ENCODE assay signal across 28 mouse cellular contexts in genomic region chr4:125439856-125440255, GRCm38 (mm10). TPM values are rescaled to one million over a fixed set of nuclear protein-coding genes. Genes with fewer than 3 reads are reported as not detected.
DNase-seq lines count a peak whose midpoint lies in the region; ATAC-seq and TF ChIP-seq lines count a peak whose summit lies in the region.
"Had no signal": no experiment of that assay in that cellular context is flagged by ENCODE, and none has a peak within 500 bp of the region (broad histone marks: within the 10 kb centered on the region; RNA-seq: fewer than 3 reads in every experiment).

No protein-coding gene starts in this region.

- no peak for TF ChIP-seq CTCF in midbrain, postnatal 0 days (IDR thresholded peaks at IDR 0.05)

- H3K4me1 ChIP-seq in midbrain, embryonic 10.5 days, result peaks cover 48% of the 10 kb centered on the region
- no peaks in the 10 kb centered on the region for H3K4me1 ChIP-seq in midbrain, postnatal 0 days (ENCODE audit: insufficient read depth, low read length)
- H3K4me1 ChIP-seq: embryonic facial prominence, embryonic 12.5 days; embryonic facial prominence, embryonic 15.5 days; heart, embryonic 12.5 days; heart, embryonic 15.5 days; intestine, embryonic 15.5 days had no signal

- H3K36me3 ChIP-seq in midbrain, embryonic 10.5 days, result no peaks in the 10 kb centered on the region
- no peaks in the 10 kb centered on the region for H3K36me3 ChIP-seq in midbrain, postnatal 0 days (ENCODE audit: insufficient read depth, low read length)
- H3K36me3 ChIP-seq: embryonic facial prominence, embryonic 12.5 days; embryonic facial prominence, embryonic 15.5 days; forebrain, embryonic 12.5 days; heart, embryonic 12.5 days; heart, embryonic 15.5 days; hindbrain, embryonic 10.5 days; hindbrain, embryonic 13.5 days; intestine, embryonic 15.5 days had no signal

- no peak for ATAC-seq in midbrain, postnatal 0 days (ENCODE audit: low FRiP score)
- ATAC-seq: forebrain, embryonic 16.5 days; hindbrain, embryonic 16.5 days; intestine, embryonic 15.5 days had no signal

- H3K27ac ChIP-seq in midbrain, embryonic 10.5 days (replicated peaks), result peak overlapping the region; percentile 59; the same call in 1 of the 2 replicates
- no peak overlapping the region for H3K27ac ChIP-seq in midbrain, postnatal 0 days (ENCODE audit: low read depth, low read length)
- H3K27ac ChIP-seq: embryonic facial prominence, embryonic 12.5 days; embryonic facial prominence, embryonic 15.5 days; forebrain, embryonic 12.5 days; heart, embryonic 15.5 days; hindbrain, embryonic 10.5 days; hindbrain, embryonic 13.5 days; intestine, embryonic 15.5 days had no signal

- H3K9me3 ChIP-seq in midbrain, embryonic 10.5 days (replicated peaks), result no peaks in the 10 kb centered on the region
- no peaks in the 10 kb centered on the region for H3K9me3 ChIP-seq in midbrain, postnatal 0 days (ENCODE audit: low read length)
- H3K9me3 ChIP-seq: embryonic facial prominence, embryonic 12.5 days; embryonic facial prominence, embryonic 15.5 days; forebrain, embryonic 12.5 days; heart, embryonic 12.5 days; heart, embryonic 15.5 days; hindbrain, embryonic 10.5 days; hindbrain, embryonic 13.5 days; intestine, embryonic 15.5 days had no signal

- WGBS in midbrain, embryonic 10.5 days, result 11% methylated on average over 9 of the region's 9 CpGs
- 17% methylated on average over 9 of the region's 9 CpGs for WGBS in midbrain, postnatal 0 days

- H3K9ac ChIP-seq in midbrain, postnatal 0 days (replicated peaks; ENCODE audit: low read length, poor library complexity, severe bottlenecking), result no peak overlapping the region
- H3K9ac ChIP-seq: embryonic facial prominence, embryonic 12.5 days; embryonic facial prominence, embryonic 15.5 days; forebrain, embryonic 12.5 days; heart, embryonic 12.5 days; heart, embryonic 15.5 days; hindbrain, embryonic 13.5 days; intestine, embryonic 15.5 days had no signal

- peaks cover 72% of the 10 kb centered on the region for H3K27me3 ChIP-seq in midbrain, embryonic 10.5 days (ENCODE audit: low read depth, poor library complexity, severe bottlenecking)
- H3K27me3 ChIP-seq in midbrain, postnatal 0 days (ENCODE audit: insufficient read depth, low read length), result no peaks in the 10 kb centered on the region
- H3K27me3 ChIP-seq: CH12.LX; embryonic facial prominence, embryonic 12.5 days; embryonic facial prominence, embryonic 15.5 days; intestine, embryonic 15.5 days had no signal

- peak; percentile 59 for DNase-seq in embryo, embryonic 9.5 days (ENCODE audit: extremely low spot score)
- DNase-seq in embryo, embryonic 10.5 days (ENCODE audit: low spot score), result no peak
- DNase-seq in midbrain, embryonic 10.5 days (ENCODE audit: low spot score), result peak; percentile 53
- no peak for DNase-seq in midbrain, postnatal 0 days (ENCODE audit: low spot score)
- peak; percentile 79 for DNase-seq in ES-CJ7 (ENCODE audit: low read depth, low spot score)
- peak; percentile 72 for DNase-seq in ZHBTc4 (ENCODE audit: low read depth, low spot score)
- no peak for DNase-seq in layer of hippocampus, adult 9-11 months
- DNase-seq: adrenal gland, postnatal 10 days; adrenal gland, postnatal 36 days; B cell, adult 2 months; cerebellum, adult 18-20 months; cerebellum, adult 9-10 months; cerebellum, postnatal 14 days; gastrocnemius, postnatal 10 days; heart, adult 18-20 months; heart, postnatal 10 days; heart, postnatal 36 days had no signal

- no peak overlapping the region for H3K4me3 ChIP-seq in midbrain, embryonic 10.5 days
- H3K4me3 ChIP-seq in midbrain, postnatal 0 days (ENCODE audit: low read depth, low read length), result no peak overlapping the region
- H3K4me3 ChIP-seq: embryonic facial prominence, embryonic 12.5 days; embryonic facial prominence, embryonic 15.5 days; forebrain, embryonic 12.5 days; heart, embryonic 12.5 days; heart, embryonic 15.5 days; hindbrain, embryonic 10.5 days; hindbrain, embryonic 13.5 days; intestine, embryonic 15.5 days had no signal

- no peak overlapping the region for H3K4me2 ChIP-seq in midbrain, postnatal 0 days (ENCODE audit: low read depth, low read length, poor library complexity, severe bottlenecking)
- H3K4me2 ChIP-seq: embryonic facial prominence, embryonic 12.5 days; embryonic facial prominence, embryonic 15.5 days; forebrain, embryonic 12.5 days; heart, embryonic 12.5 days; heart, embryonic 15.5 days; hindbrain, embryonic 13.5 days; intestine, embryonic 15.5 days had no signal

RNA-seq across cellular contexts. Expression of gene Grik3, which starts 50.6 kb away (rescaled TPM):
- polyA plus RNA-seq in midbrain, embryonic 10.5 days (2016; fragmentation: Nextera tagmentation; extraction: Ambion mirVana), result 0.31 and 0.34 TPM in 2 replicates
- 22.7 and 24.6 TPM in 2 replicates for total RNA-seq in midbrain, postnatal 0 days (2014; rRNA removed)
- polyA plus RNA-seq in midbrain, postnatal 0 days (2015; fragmentation: Nextera tagmentation; extraction: Ambion mirVana), result 2.5 and 3.3 TPM in 2 replicates
- total RNA-seq: CH12.LX had no signal

Comparison
In these comparisons a context has a peak if more than half of its experiments do, and no peak if none do; other contexts are left out.
1. DNase-seq: peak in embryo, embryonic 9.5 days (single experiment), midbrain, embryonic 10.5 days (single experiment), ES-CJ7 (single experiment) and ZHBTc4 (single experiment); none in embryo, embryonic 10.5 days (single experiment), midbrain, postnatal 0 days (single experiment) and layer of hippocampus, adult 9-11 months (single experiment).